Mouse (Mus musculus) hindbrain, embryonic 16.5 days (tissue): Measurements from ENCODE around the gene Cd38. TPM values are rescaled to one million over a fixed set of nuclear protein-coding genes. Genes with fewer than 3 reads are reported as not detected.

Experiments used
- ATAC-seq: fragments of 200-750 bp; cut with Nextera tagmentation; 2 replicates; pipeline ENCODE4 v1.8.0; 2017; ENCODE audit warnings: moderate TSS enrichment, moderate library complexity
- H3K27ac ChIP-seq: fragments of 300-500 bp; sonication (generic); 2 replicates; pipeline ENCODE4 v1.5.1; 2014; ENCODE audit warnings: low read depth, mild to moderate bottlenecking, control low read depth, low read length, moderate library complexity
- H3K27me3 ChIP-seq: fragments of 300-500 bp; sonication (generic); replicated peaks from 2 replicates; pipeline ENCODE4 v1.6.1; 2014; ENCODE audit warnings: low read length; ENCODE audit not compliant: control insufficient read depth, insufficient read depth
- H3K36me3 ChIP-seq: fragments of 300-500 bp; sonication (generic); 2 replicates; pipeline ENCODE4 v1.6.1; 2014; ENCODE audit warnings: mild to moderate bottlenecking, low read length, moderate library complexity, mixed read lengths; ENCODE audit not compliant: control insufficient read depth, insufficient read depth
- H3K4me1 ChIP-seq: fragments of 300-500 bp; sonication (generic); 2 replicates; pipeline ENCODE4 v1.6.1; 2014; ENCODE audit warnings: low read depth, low read length; ENCODE audit not compliant: control insufficient read depth, insufficient read depth
- H3K4me2 ChIP-seq: fragments of 300-500 bp; sonication (generic); 2 replicates; pipeline ENCODE4 v1.6.1; 2014; ENCODE audit warnings: mild to moderate bottlenecking, low read length, control low read depth, moderate library complexity
- H3K4me3 ChIP-seq: fragments of 300-500 bp; sonication (generic); 2 replicates; pipeline ENCODE4 v1.5.1; 2014; ENCODE audit warnings: mild to moderate bottlenecking, low read length, control low read depth, moderate library complexity
- H3K9ac ChIP-seq: fragments of 300-500 bp; sonication (generic); 2 replicates; pipeline ENCODE4 v1.6.1; 2014; ENCODE audit warnings: low read depth, mild to moderate bottlenecking, control low read depth, low read length, moderate library complexity
- H3K9me3 ChIP-seq: fragments of 300-500 bp; sonication (generic); 2 replicates; pipeline ENCODE4 v1.6.1; 2014; ENCODE audit warnings: mild to moderate bottlenecking, low read length, moderate library complexity; ENCODE audit not compliant: control insufficient read depth
- WGBS: fragments of 180-500 bp; shearing (Covaris S2); extraction: QIAGEN DNeasy Blood & Tissue Kit; methylation state at CpG from one replicate; pipeline ENCODE4 v1.1.7; 2014; 5-methylcytosine and 5-hydroxymethylcytosine counted together
- polyA plus RNA-seq: library from polyadenylated mRNA; unstranded; fragments of >200 nt; fragmentation: Nextera tagmentation; extraction: Ambion mirVana; gene quantifications from 2 replicates; pipeline ENCODE4 v1.2.1, GENCODE M21; 2015

Gene Cd38
- polyA plus RNA-seq, 1 experiment from 2014 or later: 2.8 TPM

DNA sequence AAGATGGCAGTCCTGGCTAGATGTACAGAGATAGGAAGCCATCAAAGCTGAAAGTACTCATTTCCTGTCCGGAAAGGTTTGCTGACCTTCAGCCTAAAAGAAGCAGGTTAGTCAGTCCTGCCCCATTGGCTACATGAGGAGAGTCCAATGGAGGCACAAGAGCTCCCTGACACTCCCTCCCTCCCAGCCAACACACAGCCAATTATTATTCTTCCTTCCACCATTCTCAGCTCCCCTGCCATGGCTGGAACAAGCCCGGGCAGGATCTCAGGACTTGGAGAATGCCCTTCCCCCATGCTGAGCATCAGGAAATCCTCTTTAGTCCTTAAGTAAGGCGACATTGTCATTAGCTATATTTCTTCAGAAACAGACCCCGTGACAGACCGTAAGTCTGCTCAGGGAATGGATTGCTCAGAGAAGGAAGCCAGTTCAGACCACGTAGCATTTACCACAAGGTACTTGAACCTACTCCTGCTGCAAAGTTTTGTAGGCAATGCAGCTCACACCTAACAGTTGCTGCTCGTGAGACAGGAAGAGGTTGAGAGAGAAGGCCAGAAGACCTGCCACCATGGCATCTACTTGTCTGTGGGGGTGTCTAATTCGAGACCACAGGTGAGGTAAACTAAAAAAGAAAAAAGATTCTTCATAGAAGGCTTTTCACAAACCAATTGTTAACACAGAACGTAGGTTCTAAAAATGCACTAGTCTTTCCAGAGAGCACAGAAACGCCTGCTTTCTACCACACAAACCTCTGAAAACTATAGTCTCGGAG, 15.1 kb upstream of the Cd38 start:
- no peaks in the 10 kb centered on the region for H3K4me1 ChIP-seq
- no peak for ATAC-seq
- no peaks in the 10 kb centered on the region for H3K36me3 ChIP-seq
- H3K27ac ChIP-seq: no peak overlapping the region
- no peaks in the 10 kb centered on the region for H3K9me3 ChIP-seq
- WGBS: 82% methylated on average over 11 of the region's 11 CpGs
- no peaks in the 10 kb centered on the region for H3K27me3 ChIP-seq
- H3K9ac ChIP-seq: no peak overlapping the region
- H3K4me3 ChIP-seq: no peak overlapping the region
- no peak overlapping the region for H3K4me2 ChIP-seq

DNA sequence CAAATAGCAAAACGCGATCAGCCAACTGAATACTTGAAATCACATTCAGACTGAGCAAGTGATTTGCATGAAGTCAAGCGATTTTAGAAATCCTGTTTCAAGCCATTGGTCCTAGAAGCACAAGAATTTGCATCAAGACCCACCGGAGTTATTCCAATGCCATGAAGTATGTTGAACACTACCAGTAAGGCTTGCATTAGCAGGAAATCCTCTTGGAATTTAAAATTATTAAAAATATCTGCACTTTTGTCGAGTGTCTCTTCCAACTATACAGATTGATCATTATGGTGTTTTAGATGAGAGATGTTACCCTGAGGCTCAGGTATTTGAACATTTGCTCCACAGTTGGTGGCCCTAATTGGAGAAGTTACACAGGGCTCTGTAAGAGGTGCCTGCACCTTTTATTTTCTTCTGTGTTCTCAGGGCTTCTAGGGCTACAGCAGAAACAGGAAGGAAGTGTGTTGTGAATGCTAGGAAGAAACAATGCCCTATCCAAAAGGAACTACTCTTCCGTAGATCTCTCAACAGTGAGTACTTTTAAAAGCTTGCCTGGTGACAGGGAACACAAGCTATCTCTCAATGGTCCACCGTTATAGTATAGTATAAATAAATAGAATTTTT, 14.4 kb upstream of the Cd38 start:
- Histone ChIP-seq H3K27ac (no peak overlapping the region), H3K27me3 (no peaks in the 10 kb centered on the region), H3K9ac (no peak overlapping the region), H3K4me1 (no peaks in the 10 kb centered on the region), H3K4me3 (no peak overlapping the region), H3K36me3 (no peaks in the 10 kb centered on the region), H3K4me2 (no peak overlapping the region), H3K9me3 (no peaks in the 10 kb centered on the region)
- no peak for ATAC-seq
- WGBS: 89% methylated on average over 7 of the region's 7 CpGs

DNA sequence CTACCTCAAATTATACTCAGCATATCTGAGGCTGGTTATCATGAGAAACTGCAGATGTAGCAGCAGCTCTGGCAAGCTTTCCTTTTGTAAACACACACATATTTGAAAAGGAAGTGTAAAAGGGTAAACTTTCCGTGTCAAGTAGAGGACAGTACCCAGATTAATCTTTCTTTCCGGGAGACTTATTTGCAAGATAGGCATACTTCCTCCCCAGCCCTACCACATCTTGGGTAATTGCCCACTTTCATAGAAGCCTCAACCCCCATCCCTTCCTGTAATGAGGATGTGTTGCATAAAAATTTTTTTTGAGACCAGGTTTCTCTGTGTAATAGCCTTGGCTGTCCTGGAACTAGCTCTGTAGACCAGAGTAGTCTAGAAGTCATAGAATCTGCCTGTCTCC, 12.6 kb upstream of the Cd38 start:
- Histone ChIP-seq H3K4me1 (no peaks in the 10 kb centered on the region), H3K4me2 (no peak overlapping the region), H3K9me3 (no peaks in the 10 kb centered on the region), H3K27ac (no peak overlapping the region), H3K27me3 (no peaks in the 10 kb centered on the region), H3K4me3 (no peak overlapping the region), H3K36me3 (no peaks in the 10 kb centered on the region), H3K9ac (no peak overlapping the region)
- 89% methylated on average over 2 of the region's 2 CpGs for WGBS
- ATAC-seq: no peak

DNA sequence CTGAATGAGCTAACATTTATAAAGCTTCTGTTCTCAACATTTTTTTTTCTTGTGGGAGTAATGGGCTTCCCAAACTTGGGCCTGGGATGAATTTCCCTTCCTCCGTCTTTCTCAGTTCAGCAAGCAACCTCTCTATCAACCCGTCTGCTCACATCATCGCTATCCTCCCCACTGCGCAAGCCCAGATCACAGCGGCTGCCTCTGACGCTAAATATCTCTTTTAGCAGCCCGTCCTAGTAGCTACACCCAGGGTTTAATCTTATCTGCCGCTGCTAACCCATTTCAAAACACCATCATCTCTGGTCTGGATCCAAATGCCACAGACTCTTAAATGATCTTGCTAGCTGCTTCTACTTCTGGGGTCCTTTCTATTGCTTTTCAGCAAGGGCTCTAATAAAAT, 8.7 kb upstream of the Cd38 start:
- 91% methylated on average over 8 of the region's 8 CpGs for WGBS
- Histone ChIP-seq H3K36me3 (no peaks in the 10 kb centered on the region), H3K9me3 (no peaks in the 10 kb centered on the region), H3K27me3 (no peaks in the 10 kb centered on the region), H3K4me2 (no peak overlapping the region), H3K9ac (no peak overlapping the region), H3K27ac (no peak overlapping the region), H3K4me1 (no peaks in the 10 kb centered on the region), H3K4me3 (no peak overlapping the region)
- ATAC-seq: no peak

- H3K36me3 ChIP-seq: no peaks in the 10 kb centered on the region
- H3K4me1 ChIP-seq: no peaks in the 10 kb centered on the region
- H3K4me3 ChIP-seq: no peak overlapping the region
- no peak overlapping the region for H3K9ac ChIP-seq
- H3K27me3 ChIP-seq: no peaks in the 10 kb centered on the region
- H3K27ac ChIP-seq: no peak overlapping the region
- 85% methylated on average over 5 of the region's 5 CpGs for whole genome bisulfite sequencing
- ATAC-seq: no peak
- no peaks in the 10 kb centered on the region for H3K9me3 ChIP-seq
- H3K4me2 ChIP-seq: no peak overlapping the region
Measured at GRCm38 (mm10) chr5:43860096-43860495, 8.3 kb upstream of the Cd38 start.

DNA sequence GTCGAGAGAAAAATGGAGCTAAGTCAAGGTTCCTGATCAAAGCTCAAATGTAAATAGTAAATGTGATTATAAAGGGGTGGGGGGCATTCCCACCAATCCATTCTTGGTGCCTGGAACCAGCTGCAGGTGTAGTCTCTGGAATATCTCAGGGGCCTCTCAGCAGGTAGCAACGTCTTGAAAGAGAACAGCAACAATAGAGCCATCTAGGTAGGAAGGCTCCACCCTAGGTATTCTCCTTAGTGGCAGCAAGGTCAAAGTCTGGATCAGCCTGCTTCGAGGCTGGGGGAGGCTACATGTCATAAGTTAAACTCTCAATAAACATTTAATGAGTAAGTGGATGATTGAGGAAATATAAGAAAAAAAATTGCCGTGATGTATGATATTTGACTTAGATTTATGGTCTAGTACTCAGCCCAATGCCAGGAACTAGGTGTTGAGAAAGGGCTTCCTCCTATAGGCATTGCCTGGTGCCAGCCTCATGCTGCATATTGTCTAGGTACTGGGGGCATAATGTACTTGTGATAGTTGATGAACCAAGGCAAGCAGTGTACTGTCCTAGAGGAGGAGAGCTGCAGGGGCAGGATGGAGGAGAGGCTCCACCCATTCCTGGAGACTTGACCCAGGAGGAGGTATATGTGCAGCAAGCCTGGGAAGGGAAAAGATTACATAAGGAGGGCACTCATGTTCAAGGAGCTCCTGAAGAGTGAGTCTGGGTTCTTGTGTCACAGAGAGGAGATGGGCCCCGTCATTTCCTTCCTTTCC, 7.5 kb upstream of the Cd38 start:
- Histone ChIP-seq H3K4me2 (no peak overlapping the region), H3K36me3 (no peaks in the 10 kb centered on the region), H3K27ac (no peak overlapping the region), H3K27me3 (no peaks in the 10 kb centered on the region), H3K4me3 (no peak overlapping the region), H3K4me1 (no peaks in the 10 kb centered on the region), H3K9ac (no peak overlapping the region), H3K9me3 (no peaks in the 10 kb centered on the region)
- WGBS: 71% methylated on average over 5 of the region's 5 CpGs
- ATAC-seq: no peak

DNA sequence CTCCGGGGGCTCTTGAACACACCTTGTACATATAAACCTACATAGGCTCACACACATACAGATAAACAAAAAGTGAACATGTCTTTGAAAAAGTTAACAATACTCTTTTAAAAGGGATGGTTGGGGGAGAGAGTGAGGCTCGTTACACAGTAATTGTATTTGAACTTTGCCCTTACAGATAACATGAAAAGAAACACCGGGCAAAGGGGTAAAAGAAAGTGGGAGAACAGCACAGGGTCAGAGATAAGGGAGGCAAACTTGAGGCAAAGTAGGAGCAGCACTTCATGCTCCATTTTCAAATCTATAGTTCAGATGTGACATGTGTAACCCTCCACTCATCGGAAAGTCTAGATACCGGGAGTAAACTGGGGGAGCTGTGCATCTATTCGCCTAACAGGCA, 4.7 kb upstream of the Cd38 start:
- Histone ChIP-seq H3K4me2 (no peak overlapping the region), H3K9me3 (no peaks in the 10 kb centered on the region), H3K4me1 (no peaks in the 10 kb centered on the region), H3K27ac (no peak overlapping the region), H3K4me3 (no peak overlapping the region), H3K9ac (no peak overlapping the region), H3K27me3 (no peaks in the 10 kb centered on the region; the same call in 1 of the 2 replicates), H3K36me3 (no peaks in the 10 kb centered on the region)
- ATAC-seq: no peak
- 83% methylated on average over 6 of the region's 6 CpGs for WGBS

GRCm38 (mm10) chr5:43865316-43865715, 3.0 kb upstream of the Cd38 start:
- H3K9ac ChIP-seq: no peak overlapping the region

More at GRCm38 (mm10) chr5:43865316-43865715, 3.0 kb upstream of the Cd38 start:
- Histone ChIP-seq H3K4me1 (peaks cover 4% of the 10 kb centered on the region; the same call in 1 of the 2 replicates), H3K27ac (no peak overlapping the region), H3K36me3 (no peaks in the 10 kb centered on the region), H3K9me3 (no peaks in the 10 kb centered on the region), H3K4me3 (no peak overlapping the region), H3K27me3 (no peaks in the 10 kb centered on the region; the same call in 1 of the 2 replicates), H3K4me2 (no peak overlapping the region)
- ATAC-seq: no peak
- 83% methylated on average over 2 of the region's 2 CpGs for WGBS
